Mouse (Mus musculus): Measurements from ENCODE around the gene Cdkn2b. TPM values are rescaled to one million over a fixed set of nuclear protein-coding genes. Genes with fewer than 3 reads are reported as not detected.
A peak's percentile ranks its signal among the peaks of the same experiment; 100 is the strongest.

The Cdkn2b gene
- polyA plus RNA-seq, 1 experiment = not detected

GRCm38 (mm10) chr4:89276669-89277219, 34.1 kb downstream of the Cdkn2b start:
- H3K27ac ChIP-seq (ENCODE audit: insufficient read depth, low read depth, low read length) = no peak overlapping the region
- TF ChIP-seq CTCF (IDR thresholded peaks at IDR 0.05; ENCODE audit: low read depth, low read length) = no peak
- TF ChIP-seq POLR2A (IDR thresholded peaks at IDR 0.05; ENCODE audit: borderline replicate concordance, low read depth, low read length) = no peak
- no peak overlapping the region for H3K4me3 ChIP-seq (ENCODE audit: insufficient read depth, low read length)
- H3K4me1 ChIP-seq (ENCODE audit: control insufficient read depth, insufficient read depth, low read length) = peaks cover 11% of the 10 kb centered on the region

- Histone ChIP-seq H3K4me1 (ENCODE audit: control insufficient read depth, insufficient read depth, low read length) (peaks cover 11% of the 10 kb centered on the region), H3K27ac (ENCODE audit: insufficient read depth, low read depth, low read length) (no peak overlapping the region), H3K4me3 (ENCODE audit: insufficient read depth, low read length) (no peak overlapping the region)
- TF ChIP-seq CTCF (IDR thresholded peaks at IDR 0.05; ENCODE audit: low read depth, low read length) (no peak), POLR2A (IDR thresholded peaks at IDR 0.05; ENCODE audit: borderline replicate concordance, low read depth, low read length) (no peak)
Observed at GRCm38 (mm10) chr4:89275811-89276584, 34.8 kb downstream of the Cdkn2b start.

DNA sequence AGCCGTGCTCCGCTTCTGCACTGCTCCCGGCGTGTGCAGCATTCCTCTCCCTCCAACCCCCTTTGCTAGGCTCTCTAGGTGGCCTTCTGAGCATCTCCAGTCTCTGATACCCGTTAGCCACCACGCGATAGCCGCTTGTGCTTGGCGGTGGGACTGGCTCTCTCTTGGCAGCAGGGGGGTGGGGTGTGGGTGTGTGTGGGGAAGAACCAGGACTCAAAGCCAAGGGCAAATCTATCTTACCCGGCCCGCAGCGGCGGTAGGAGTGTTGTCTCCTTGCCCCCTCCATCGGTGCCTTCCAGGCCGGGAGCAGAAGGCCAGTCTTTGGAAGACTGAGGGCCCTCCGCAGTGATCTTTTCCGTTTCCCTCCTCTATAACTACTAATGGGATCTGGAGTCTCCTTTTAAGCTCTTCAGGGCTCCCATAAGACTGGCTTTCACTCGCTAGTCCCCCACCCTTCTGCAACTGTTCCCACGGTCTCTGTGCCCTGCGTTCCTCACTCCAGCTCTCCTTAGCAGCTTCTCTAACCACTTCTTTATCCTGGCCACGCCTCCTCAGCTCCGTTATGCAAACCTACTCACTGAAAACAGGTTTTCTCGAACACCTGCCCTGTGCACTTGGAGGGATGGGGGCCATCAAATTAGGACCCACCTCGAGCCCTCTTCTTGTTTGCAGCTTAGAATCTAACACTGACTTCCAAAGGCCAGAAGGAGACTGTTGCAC, 35.9 kb downstream of the Cdkn2b start:
- Histone ChIP-seq H3K4me1 (ENCODE audit: control insufficient read depth, insufficient read depth, low read length) (peaks cover 16% of the 10 kb centered on the region), H3K4me3 (ENCODE audit: insufficient read depth, low read length) (no peak overlapping the region; the same call in 1 of the 2 replicates), H3K27ac (ENCODE audit: insufficient read depth, low read depth, low read length) (no peak overlapping the region)
- TF ChIP-seq CTCF (IDR thresholded peaks at IDR 0.05; ENCODE audit: low read depth, low read length) = no peak
- TF ChIP-seq POLR2A (IDR thresholded peaks at IDR 0.05; ENCODE audit: borderline replicate concordance, low read depth, low read length) = no peak

- Histone ChIP-seq H3K4me1 (ENCODE audit: control insufficient read depth, insufficient read depth, low read length) (peaks cover 16% of the 10 kb centered on the region), H3K27ac (ENCODE audit: insufficient read depth, low read depth, low read length) (no peak overlapping the region), H3K4me3 (ENCODE audit: insufficient read depth, low read length) (peak overlapping the region; percentile 45)
- TF ChIP-seq CTCF (IDR thresholded peaks at IDR 0.05; ENCODE audit: low read depth, low read length) (no peak), POLR2A (IDR thresholded peaks at IDR 0.05; ENCODE audit: borderline replicate concordance, low read depth, low read length) (no peak)
Observed at GRCm38 (mm10) chr4:89274006-89274405, 36.8 kb downstream of the Cdkn2b start.

- no peak overlapping the region for H3K27ac ChIP-seq (ENCODE audit: insufficient read depth, low read depth, low read length)
- TF ChIP-seq POLR2A (IDR thresholded peaks at IDR 0.05; ENCODE audit: borderline replicate concordance, low read depth, low read length) = no peak
- peak overlapping the region; percentile 45 for H3K4me3 ChIP-seq (ENCODE audit: insufficient read depth, low read length)
- peaks cover 16% of the 10 kb centered on the region for H3K4me1 ChIP-seq (ENCODE audit: control insufficient read depth, insufficient read depth, low read length)
Observed at GRCm38 (mm10) chr4:89273585-89273984, 37.3 kb downstream of the Cdkn2b start.

DNA sequence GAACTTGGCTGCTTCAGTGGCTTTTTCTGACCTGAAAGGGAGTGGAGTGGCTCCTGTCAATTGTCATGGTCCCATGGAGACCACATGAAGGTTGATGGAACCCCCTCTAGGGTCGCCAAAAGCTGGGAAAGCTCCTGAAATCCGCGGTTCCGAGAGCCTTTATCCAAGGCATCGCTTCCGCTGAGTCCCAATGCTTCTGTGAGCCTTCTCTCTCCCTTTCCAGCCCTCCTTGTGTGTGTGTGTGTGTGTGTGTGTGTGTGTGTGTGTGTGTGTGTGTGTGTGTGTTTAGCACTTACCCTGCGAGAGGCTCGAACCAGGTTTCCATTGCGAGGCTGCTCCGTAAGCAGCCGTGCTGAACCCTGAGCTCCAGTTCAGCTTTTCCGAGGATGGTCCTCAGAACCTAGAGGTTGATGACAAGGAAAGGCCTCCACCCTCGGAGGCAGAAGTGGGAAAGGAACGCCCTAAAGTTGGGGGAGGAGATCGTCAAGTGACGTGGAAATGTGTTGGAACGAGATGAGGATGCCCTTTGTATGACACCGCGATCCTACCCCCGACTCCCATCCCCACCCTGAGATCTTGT, 37.8 kb downstream of the Cdkn2b start:
- TF ChIP-seq CTCF (IDR thresholded peaks at IDR 0.05; ENCODE audit: low read depth, low read length) (no peak), POLR2A (IDR thresholded peaks at IDR 0.05; ENCODE audit: borderline replicate concordance, low read depth, low read length) (no peak)
- Histone ChIP-seq H3K4me1 (ENCODE audit: control insufficient read depth, insufficient read depth, low read length) (peaks cover 16% of the 10 kb centered on the region), H3K4me3 (ENCODE audit: insufficient read depth, low read length) (peak overlapping the region; percentile 45), H3K27ac (ENCODE audit: insufficient read depth, low read depth, low read length) (no peak overlapping the region)

GRCm38 (mm10) chr4:89272101-89272718, 38.6 kb downstream of the Cdkn2b start:
- Histone ChIP-seq H3K4me1 (ENCODE audit: control insufficient read depth, insufficient read depth, low read length) (peaks cover 16% of the 10 kb centered on the region), H3K27ac (ENCODE audit: insufficient read depth, low read depth, low read length) (no peak overlapping the region), H3K4me3 (ENCODE audit: insufficient read depth, low read length) (peak overlapping the region; percentile 45)
- TF ChIP-seq POLR2A (IDR thresholded peaks at IDR 0.05; ENCODE audit: borderline replicate concordance, low read depth, low read length) (no peak), CTCF (IDR thresholded peaks at IDR 0.05; ENCODE audit: low read depth, low read length) (no peak)

GRCm38 (mm10) chr4:89257768-89258167, 53.1 kb downstream of the Cdkn2b start:
- TF ChIP-seq CTCF (IDR thresholded peaks at IDR 0.05; ENCODE audit: low read depth, low read length) = no peak
- no peak for TF ChIP-seq POLR2A (IDR thresholded peaks at IDR 0.05; ENCODE audit: borderline replicate concordance, low read depth, low read length)
- Histone ChIP-seq H3K4me3 (ENCODE audit: insufficient read depth, low read length) (no peak overlapping the region), H3K27ac (ENCODE audit: insufficient read depth, low read depth, low read length) (no peak overlapping the region), H3K4me1 (ENCODE audit: control insufficient read depth, insufficient read depth, low read length) (0 out of 2 replicates have a peak, but pooled peaks cover 3% of the 10 kb centered on the region)

Other genes with a start within 250 kb of the Cdkn2b start
- 11.2 and 14.4 TPM in 2 replicates for gene Mtap, start 173.9 kb downstream of the Cdkn2b start, polyA plus RNA-seq (2012; ENCODE audit: insufficient read depth, insufficient read length, missing spikeins)
- gene Cdkn2a, start 16.4 kb downstream of the Cdkn2b start, polyA plus RNA-seq (2012; ENCODE audit: insufficient read depth, insufficient read length, missing spikeins) = 0.87 TPM in 1 of 2 replicates, not detected in the other